Mouse (Mus musculus) liver, embryonic 15.5 days (tissue): ENCODE data around the gene Fam196b. TPM values are rescaled to one million over a fixed set of nuclear protein-coding genes. Genes with fewer than 3 reads are reported as not detected.

ENCODE experiments used
- ATAC-seq: fragments of 200-750 bp; cut with Nextera tagmentation; 2 replicates; pipeline ENCODE4 v1.8.0; 2017; ENCODE audit warnings: moderate number of reproducible peaks, mild to moderate bottlenecking, moderate library complexity; ENCODE audit not compliant: insufficient read depth
- H3K27ac ChIP-seq: fragments of 300-500 bp; sonication (generic); replicated peaks from 2 replicates; pipeline ENCODE4 v1.5.1; 2015; ENCODE audit warnings: mild to moderate bottlenecking, inconsistent platforms
- H3K27me3 ChIP-seq: fragments of 300-500 bp; sonication (generic); 2 replicates; pipeline ENCODE4 v1.6.1; 2015; ENCODE audit warnings: mild to moderate bottlenecking, inconsistent platforms
- H3K36me3 ChIP-seq: fragments of 300-500 bp; sonication (generic); replicated peaks from 2 replicates; pipeline ENCODE4 v1.6.1; 2015; ENCODE audit warnings: moderate library complexity, mild to moderate bottlenecking, inconsistent platforms
- H3K4me1 ChIP-seq: fragments of 300-500 bp; sonication (generic); replicated peaks from 2 replicates; pipeline ENCODE4 v1.6.1; 2015; ENCODE audit warnings: inconsistent platforms
- H3K4me2 ChIP-seq: fragments of 300-500 bp; sonication (generic); 2 replicates; pipeline ENCODE4 v1.6.1; 2015; ENCODE audit warnings: moderate library complexity, mild to moderate bottlenecking, inconsistent platforms
- H3K4me3 ChIP-seq: fragments of 300-500 bp; sonication (generic); replicated peaks from 2 replicates; pipeline ENCODE4 v1.5.1; 2015; ENCODE audit warnings: mild to moderate bottlenecking, inconsistent platforms
- H3K9ac ChIP-seq: fragments of 300-500 bp; sonication (generic); 2 replicates; pipeline ENCODE4 v1.6.1; 2015; ENCODE audit warnings: moderate library complexity, mild to moderate bottlenecking, inconsistent platforms
- H3K9me3 ChIP-seq: fragments of 300-500 bp; sonication (generic); replicated peaks from 2 replicates; pipeline ENCODE4 v1.6.1; 2016; ENCODE audit warnings: inconsistent platforms
- WGBS: fragments of 180-500 bp; shearing (Covaris S2); methylation state at CpG from one replicate; pipeline ENCODE4 v1.1.7; 2015; ENCODE audit warnings: mixed read lengths; ENCODE audit not compliant: insufficient replicate concordance; 5-methylcytosine and 5-hydroxymethylcytosine counted together
- polyA plus RNA-seq: library from polyadenylated mRNA; unstranded; fragments of >200 nt; fragmentation: Nextera tagmentation; extraction: Ambion mirVana; gene quantifications from 2 replicates; pipeline ENCODE4 v1.2.1, GENCODE M21; 2015

Gene Fam196b
- polyA plus RNA-seq, 1 experiment from 2014 or later = 0.09 TPM

- 40% methylated on average over 4 of the region's 4 CpGs for WGBS
- Histone ChIP-seq H3K27me3 (no peaks in the 10 kb centered on the region), H3K27ac (no peak overlapping the region), H3K36me3 (no peaks in the 10 kb centered on the region), H3K4me1 (no peaks in the 10 kb centered on the region), H3K4me3 (no peak overlapping the region), H3K4me2 (no peak overlapping the region), H3K9me3 (no peaks in the 10 kb centered on the region), H3K9ac (no peak overlapping the region)
- no peak for ATAC-seq
Measured at GRCm38 (mm10) chr11:34447891-34448290, 133.3 kb downstream of the Fam196b start.

GRCm38 (mm10) chr11:34449944-34450343 is 135.3 kb downstream of the Fam196b start:
- 79% methylated on average over 4 of the region's 4 CpGs for WGBS
- Histone ChIP-seq H3K27me3 (no peaks in the 10 kb centered on the region), H3K36me3 (no peaks in the 10 kb centered on the region), H3K9me3 (no peaks in the 10 kb centered on the region), H3K9ac (no peak overlapping the region), H3K4me3 (no peak overlapping the region), H3K4me1 (no peaks in the 10 kb centered on the region), H3K4me2 (no peak overlapping the region), H3K27ac (no peak overlapping the region)
- ATAC-seq = no peak

GRCm38 (mm10) chr11:34467056-34467455 is 152.4 kb downstream of the Fam196b start:
- no peak for ATAC-seq
- WGBS = 50% methylated on average over 1 of the region's 1 CpGs
- H3K4me3 ChIP-seq = no peak overlapping the region
- no peak overlapping the region for H3K4me2 ChIP-seq
- no peaks in the 10 kb centered on the region for H3K27me3 ChIP-seq
- no peaks in the 10 kb centered on the region for H3K4me1 ChIP-seq
- no peaks in the 10 kb centered on the region for H3K9me3 ChIP-seq
- no peaks in the 10 kb centered on the region for H3K36me3 ChIP-seq
- no peak overlapping the region for H3K27ac ChIP-seq
- no peak overlapping the region for H3K9ac ChIP-seq

GRCm38 (mm10) chr11:34468571-34468970 is 153.9 kb downstream of the Fam196b start:
- Histone ChIP-seq H3K4me1 (no peaks in the 10 kb centered on the region), H3K9ac (no peak overlapping the region), H3K36me3 (no peaks in the 10 kb centered on the region), H3K27me3 (no peaks in the 10 kb centered on the region), H3K27ac (no peak overlapping the region), H3K4me3 (no peak overlapping the region), H3K9me3 (no peaks in the 10 kb centered on the region), H3K4me2 (no peak overlapping the region)
- ATAC-seq = no peak
- WGBS = 67% methylated on average over 3 of the region's 3 CpGs

GRCm38 (mm10) chr11:34469792-34470191 is 155.2 kb downstream of the Fam196b start:
- WGBS = 58% methylated on average over 2 of the region's 2 CpGs
- Histone ChIP-seq H3K4me1 (no peaks in the 10 kb centered on the region), H3K9ac (no peak overlapping the region), H3K4me2 (no peak overlapping the region), H3K9me3 (no peaks in the 10 kb centered on the region), H3K27me3 (no peaks in the 10 kb centered on the region), H3K36me3 (no peaks in the 10 kb centered on the region), H3K27ac (no peak overlapping the region), H3K4me3 (no peak overlapping the region)
- no peak for ATAC-seq

Other genes starting within 250 kb of the Fam196b start
- gene 4930469K13Rik, start 216.3 kb upstream of the Fam196b start, polyA plus RNA-seq = not detected in 2 replicates
- not detected in 2 replicates for gene Foxi1, start 106.7 kb upstream of the Fam196b start, polyA plus RNA-seq